ENCODE assay signal across 34 mouse cellular contexts in the genomic region with DNA sequence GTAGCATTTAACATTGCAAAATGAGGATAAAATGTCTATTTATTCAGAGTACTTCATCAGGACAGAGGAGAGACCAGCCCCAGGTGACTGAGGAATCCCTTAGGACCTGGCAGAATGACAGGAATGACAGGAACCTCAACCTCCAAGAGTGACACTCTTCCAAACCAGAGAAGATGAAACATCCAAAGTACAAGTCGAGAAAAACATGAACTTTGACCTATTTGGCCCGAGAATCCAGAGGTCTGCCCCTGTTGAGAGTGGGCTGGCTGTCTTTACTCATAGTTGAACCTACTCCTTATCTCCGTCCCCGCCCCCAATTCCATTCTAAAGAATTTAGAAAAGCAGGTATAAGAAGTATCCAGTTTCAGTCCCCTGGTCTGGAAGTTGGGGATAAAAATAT. TPM values are rescaled to one million over a fixed set of nuclear protein-coding genes. Genes with fewer than 3 reads are reported as not detected.
DNase-seq lines count a peak whose midpoint lies in the region; ATAC-seq lines count a peak whose summit lies in the region.
"Had no signal": no experiment of that assay in that cellular context is flagged by ENCODE, and none has a peak within 500 bp of the region (broad histone marks: within the 10 kb centered on the region; RNA-seq: fewer than 3 reads in every experiment).

No protein-coding gene starts in this region.

- H3K4me1 ChIP-seq in heart, embryonic 10.5 days, result peaks cover 6% of the 10 kb centered on the region
- H3K4me1 ChIP-seq in kidney, embryonic 16.5 days (ENCODE audit: insufficient read depth, low read length), result peaks cover 6% of the 10 kb centered on the region; the same call in 1 of the 2 replicates
- peaks cover 24% of the 10 kb centered on the region for H3K4me1 ChIP-seq in lung, embryonic 16.5 days (replicated peaks; ENCODE audit: control insufficient read depth, insufficient read depth, low read length)
- H3K4me1 ChIP-seq: limb, embryonic 15.5 days; megakaryocyte, embryonic 14.5 days; neural tube, embryonic 12.5 days had no signal

- no peak overlapping the region for H3K9ac ChIP-seq in kidney, embryonic 16.5 days (replicated peaks; ENCODE audit: low read length)
- no peak overlapping the region for H3K9ac ChIP-seq in lung, embryonic 16.5 days (ENCODE audit: low read length)
- H3K9ac ChIP-seq: heart, embryonic 13.5 days; hindbrain, embryonic 14.5 days; limb, embryonic 15.5 days; midbrain, embryonic 12.5 days; neural tube, embryonic 12.5 days had no signal

- no peak overlapping the region for H3K27ac ChIP-seq in heart, embryonic 10.5 days
- H3K27ac ChIP-seq in kidney, embryonic 16.5 days (ENCODE audit: low read length), result no peak overlapping the region
- H3K27ac ChIP-seq in lung, embryonic 16.5 days (ENCODE audit: low read length), result peak overlapping the region; percentile 90
- H3K27ac ChIP-seq: heart, adult 2 months; heart, embryonic 13.5 days; hindbrain, embryonic 14.5 days; limb, embryonic 10.5 days; limb, embryonic 15.5 days; midbrain, embryonic 12.5 days; neural tube, embryonic 12.5 days had no signal

- no peaks in the 10 kb centered on the region for H3K36me3 ChIP-seq in heart, embryonic 10.5 days
- H3K36me3 ChIP-seq in kidney, embryonic 16.5 days (ENCODE audit: insufficient read depth, low read length), result no peaks in the 10 kb centered on the region
- no peaks in the 10 kb centered on the region for H3K36me3 ChIP-seq in lung, embryonic 16.5 days (ENCODE audit: control insufficient read depth, insufficient read depth, low read length)
- H3K36me3 ChIP-seq: heart, embryonic 13.5 days; limb, embryonic 10.5 days; limb, embryonic 15.5 days; midbrain, embryonic 12.5 days; neural tube, embryonic 12.5 days had no signal

- H3K4me2 ChIP-seq in kidney, embryonic 16.5 days (replicated peaks; ENCODE audit: low read depth, low read length), result no peak overlapping the region
- no peak overlapping the region for H3K4me2 ChIP-seq in lung, embryonic 16.5 days (ENCODE audit: low read depth, low read length)
- H3K4me2 ChIP-seq: heart, embryonic 13.5 days; hindbrain, embryonic 14.5 days; limb, embryonic 15.5 days; midbrain, embryonic 12.5 days; neural tube, embryonic 12.5 days had no signal

- no peak for ATAC-seq in kidney, embryonic 16.5 days (ENCODE audit: low FRiP score, low TSS enrichment)
- no peak for ATAC-seq in lung, embryonic 16.5 days (ENCODE audit: low read depth)
- ATAC-seq in CD4-positive, CD25-positive, alpha-beta regulatory T cell, adult 4 months, result no peak
- ATAC-seq: activated CD4-positive, CD25-positive, alpha-beta regulatory T cell, adult 4 months; forebrain, embryonic 14.5 days had no signal

- H3K27me3 ChIP-seq in heart, embryonic 10.5 days (ENCODE audit: insufficient read depth, poor library complexity, severe bottlenecking), result no peaks in the 10 kb centered on the region
- H3K27me3 ChIP-seq in kidney, embryonic 16.5 days (ENCODE audit: insufficient read depth, low read length), result no peaks in the 10 kb centered on the region
- H3K27me3 ChIP-seq in lung, embryonic 16.5 days (ENCODE audit: control insufficient read depth, insufficient read depth, low read depth, low read length), result no peaks in the 10 kb centered on the region
- H3K27me3 ChIP-seq: heart, embryonic 13.5 days; limb, embryonic 15.5 days; midbrain, embryonic 12.5 days; neural tube, embryonic 12.5 days had no signal

- 56% methylated on average over 4 of the region's 4 CpGs for WGBS in heart, embryonic 10.5 days
- 62% methylated on average over 4 of the region's 4 CpGs for WGBS in kidney, embryonic 16.5 days
- 25% methylated on average over 4 of the region's 4 CpGs for WGBS in lung, embryonic 16.5 days

- no peaks in the 10 kb centered on the region for H3K9me3 ChIP-seq in heart, embryonic 10.5 days
- H3K9me3 ChIP-seq in kidney, embryonic 16.5 days (ENCODE audit: low read length), result no peaks in the 10 kb centered on the region
- no peaks in the 10 kb centered on the region for H3K9me3 ChIP-seq in lung, embryonic 16.5 days (ENCODE audit: control insufficient read depth, low read length)
- H3K9me3 ChIP-seq: heart, embryonic 13.5 days; limb, embryonic 10.5 days; limb, embryonic 15.5 days; megakaryocyte, embryonic 14.5 days; midbrain, embryonic 12.5 days; neural tube, embryonic 12.5 days had no signal

- DNase-seq in heart, adult 11 months, result peak; percentile 14
- DNase-seq in heart, embryonic 10.5 days (ENCODE audit: low spot score), result no peak
- DNase-seq in kidney, adult 18-20 months, result no peak
- DNase-seq in lung, adult 18-20 months, result no peak
- DNase-seq: adrenal gland, adult 2 months; cerebellum, adult 8-10 months; cerebellum, postnatal 25 days; gastrocnemius, postnatal 25 days; heart, adult 2 months; kidney, adult 8-10 months; layer of hippocampus, postnatal 36 days; lung, postnatal 4 days; right cerebral cortex, adult 18-20 months; spleen, adult 18-20 months; thymus, postnatal 4 days had no signal

- no peak overlapping the region for H3K4me3 ChIP-seq in heart, embryonic 10.5 days
- H3K4me3 ChIP-seq in kidney, embryonic 16.5 days (ENCODE audit: low read length), result peak overlapping the region; percentile 11; the same call in 1 of the 2 replicates
- no peak overlapping the region for H3K4me3 ChIP-seq in lung, embryonic 16.5 days (ENCODE audit: low read length)
- H3K4me3 ChIP-seq: heart, adult 2 months; heart, embryonic 13.5 days; limb, embryonic 10.5 days; limb, embryonic 15.5 days; megakaryocyte, embryonic 14.5 days; midbrain, embryonic 12.5 days; myocyte; neural tube, embryonic 12.5 days had no signal

RNA-seq across cellular contexts. Expression of gene Krt23, which starts 2.3 kb away (rescaled TPM):
- 0.15 and 0.38 TPM in 2 replicates for polyA plus RNA-seq in heart, embryonic 10.5 days (2016; fragmentation: Nextera tagmentation; extraction: Ambion mirVana)
- polyA plus RNA-seq in kidney, embryonic 16.5 days (2015; fragmentation: Nextera tagmentation; extraction: Ambion mirVana), result 22.2 and 22.3 TPM in 2 replicates
- polyA plus RNA-seq in lung, embryonic 16.5 days (2015; fragmentation: Nextera tagmentation; extraction: Ambion mirVana), result 4.9 and 5.4 TPM in 2 replicates
- not detected for polyA plus RNA-seq in CD4-positive, CD25-positive, alpha-beta regulatory T cell, adult 4 months (2017; shearing (Covaris generic))
- polyA plus RNA-seq: activated CD4-positive, CD25-positive, alpha-beta regulatory T cell, adult 4 months; adrenal gland, adult 2 months; embryonic facial prominence, embryonic 11.5 days; midbrain, embryonic 12.5 days; neural tube, embryonic 12.5 days had no signal

RNA-seq across cellular contexts. Expression of gene Krt39, which starts 30.5 kb away (rescaled TPM):
- not detected in 2 replicates for polyA plus RNA-seq in heart, embryonic 10.5 days (2016; fragmentation: Nextera tagmentation; extraction: Ambion mirVana)
- 0.21 and 0.60 TPM in 2 replicates for polyA plus RNA-seq in kidney, embryonic 16.5 days (2015; fragmentation: Nextera tagmentation; extraction: Ambion mirVana)
- not detected in 2 replicates for polyA plus RNA-seq in lung, embryonic 16.5 days (2015; fragmentation: Nextera tagmentation; extraction: Ambion mirVana)
- polyA plus RNA-seq in CD4-positive, CD25-positive, alpha-beta regulatory T cell, adult 4 months (2017; shearing (Covaris generic)), result not detected
- polyA plus RNA-seq: activated CD4-positive, CD25-positive, alpha-beta regulatory T cell, adult 4 months; adrenal gland, adult 2 months; embryonic facial prominence, embryonic 11.5 days; forebrain, embryonic 14.5 days; heart, adult 2 months; heart, embryonic 13.5 days; hindbrain, embryonic 14.5 days; large intestine, adult 2 months; liver, embryonic 16.5 days; midbrain, embryonic 12.5 days; midbrain, postnatal 0 days; myocyte; neural tube, embryonic 12.5 days; thymus, postnatal 0 days had no signal

RNA-seq across cellular contexts. Expression of gene Krt40, which starts 52.3 kb away (rescaled TPM):
- polyA plus RNA-seq in heart, embryonic 10.5 days (2016; fragmentation: Nextera tagmentation; extraction: Ambion mirVana), result not detected in 2 replicates
- polyA plus RNA-seq in kidney, embryonic 16.5 days (2015; fragmentation: Nextera tagmentation; extraction: Ambion mirVana), result not detected in 2 replicates
- not detected in 2 replicates for polyA plus RNA-seq in lung, embryonic 16.5 days (2015; fragmentation: Nextera tagmentation; extraction: Ambion mirVana)
- not detected for polyA plus RNA-seq in CD4-positive, CD25-positive, alpha-beta regulatory T cell, adult 4 months (2017; shearing (Covaris generic))
- polyA plus RNA-seq: activated CD4-positive, CD25-positive, alpha-beta regulatory T cell, adult 4 months; adrenal gland, adult 2 months; embryonic facial prominence, embryonic 11.5 days; forebrain, embryonic 14.5 days; heart, adult 2 months; heart, embryonic 13.5 days; hindbrain, embryonic 14.5 days; large intestine, adult 2 months; limb, embryonic 10.5 days; limb, embryonic 15.5 days; liver, embryonic 16.5 days; midbrain, embryonic 12.5 days; midbrain, postnatal 0 days; myocyte; neural tube, embryonic 12.5 days; testis, adult 2 months; thymus, postnatal 0 days had no signal

RNA-seq across cellular contexts. Expression of gene Krt20, which starts 52.7 kb away (rescaled TPM):
- 6.6 and 9.5 TPM in 2 replicates for polyA plus RNA-seq in heart, embryonic 10.5 days (2016; fragmentation: Nextera tagmentation; extraction: Ambion mirVana)
- 1.5 and 1.8 TPM in 2 replicates for polyA plus RNA-seq in kidney, embryonic 16.5 days (2015; fragmentation: Nextera tagmentation; extraction: Ambion mirVana)
- 0.30 and 0.96 TPM in 2 replicates for polyA plus RNA-seq in lung, embryonic 16.5 days (2015; fragmentation: Nextera tagmentation; extraction: Ambion mirVana)
- polyA plus RNA-seq in CD4-positive, CD25-positive, alpha-beta regulatory T cell, adult 4 months (2017; shearing (Covaris generic)), result not detected
- polyA plus RNA-seq: adrenal gland, adult 2 months; forebrain, embryonic 14.5 days; hindbrain, embryonic 14.5 days; myocyte had no signal
